ENCODE assay signal across 20 mouse cellular contexts in genomic region chr9:117016605-117017319, GRCm38 (mm10).
DNase-seq lines count a peak whose midpoint lies in the region; ATAC-seq and TF ChIP-seq lines count a peak whose summit lies in the region.
"Had no signal": no experiment of that assay in that cellular context is flagged by ENCODE, and none has a peak within 500 bp of the region (broad histone marks: within the 10 kb centered on the region; RNA-seq: fewer than 3 reads in every experiment).

No protein-coding gene starts in this region.

- CTCF ChIA-PET in Patski (lab: Charles Lee): no interaction called here

- H3K27me3 ChIP-seq in megakaryocyte, embryonic 14.5 days (replicated peaks): no peaks in the 10 kb centered on the region
- H3K27me3 ChIP-seq in Patski: no peaks in the 10 kb centered on the region
- no peaks in the 10 kb centered on the region for H3K27me3 ChIP-seq in intestine, embryonic 15.5 days (replicated peaks)
- H3K27me3 ChIP-seq in stomach, postnatal 0 days (ENCODE audit: control insufficient read depth, insufficient read depth, low read length): no peaks in the 10 kb centered on the region
- H3K27me3 ChIP-seq: embryonic facial prominence, embryonic 15.5 days had no signal

- peak; percentile 25 for DNase-seq in Patski (ENCODE audit: low read depth, low spot score)
- DNase-seq in stomach, postnatal 0 days (ENCODE audit: low spot score): peak; percentile 60
- no peak for DNase-seq in cerebellum, postnatal 36 days
- DNase-seq in adrenal gland, postnatal 14 days: no peak
- DNase-seq: adrenal gland, adult 8-10 months; cerebellum, adult 8-10 months; embryo, embryonic 11 days; gastrocnemius, postnatal 25 days; liver; liver, postnatal 0 days; thymus, adult 2 months had no signal

- WGBS in intestine, embryonic 15.5 days: 84% methylated on average over 9 of the region's 9 CpGs
- 69% methylated on average over 9 of the region's 9 CpGs for WGBS in stomach, postnatal 0 days

- peak overlapping the region; percentile 33 for H3K4me3 ChIP-seq in megakaryocyte, embryonic 14.5 days (replicated peaks)
- no peak overlapping the region for H3K4me3 ChIP-seq in intestine, embryonic 15.5 days (replicated peaks)
- H3K4me3 ChIP-seq in stomach, postnatal 0 days (ENCODE audit: low read depth, low read length): no peak overlapping the region
- H3K4me3 ChIP-seq: embryonic facial prominence, embryonic 15.5 days; layer of hippocampus, adult 2 months had no signal

- in situ Hi-C loops in Patski (cut with MboI; ENCODE audit: low pct_unique_long_range_greater_than_20kb): no loop called here

- POLR2A ChIA-PET in Patski (lab: Charles Lee): no interaction called here

- TF ChIP-seq EP300 in stomach, postnatal 0 days (optimal IDR thresholded peaks at IDR 0.05): no peak

- no peak for TF ChIP-seq CTCF in Patski (IDR thresholded peaks at IDR 0.05)
- no peak for TF ChIP-seq CTCF in stomach, postnatal 0 days (IDR thresholded peaks at IDR 0.05; ENCODE audit: low read depth)

- no peaks in the 10 kb centered on the region for H3K36me3 ChIP-seq in megakaryocyte, embryonic 14.5 days (replicated peaks; ENCODE audit: low read length)
- no peaks in the 10 kb centered on the region for H3K36me3 ChIP-seq in intestine, embryonic 15.5 days
- no peaks in the 10 kb centered on the region for H3K36me3 ChIP-seq in stomach, postnatal 0 days (ENCODE audit: control insufficient read depth, insufficient read depth, low read length)
- H3K36me3 ChIP-seq: embryonic facial prominence, embryonic 15.5 days; G1E had no signal

- H3K9ac ChIP-seq in intestine, embryonic 15.5 days: no peak overlapping the region
- no peak overlapping the region for H3K9ac ChIP-seq in stomach, postnatal 0 days (ENCODE audit: low read length)
- H3K9ac ChIP-seq: embryonic facial prominence, embryonic 15.5 days; liver, postnatal 0 days had no signal

- H3K4me2 ChIP-seq in intestine, embryonic 15.5 days (replicated peaks): no peak overlapping the region
- no peak overlapping the region for H3K4me2 ChIP-seq in stomach, postnatal 0 days (replicated peaks; ENCODE audit: low read depth)
- H3K4me2 ChIP-seq: embryonic facial prominence, embryonic 15.5 days; heart, embryonic 11.5 days had no signal

- no peak overlapping the region for H3K27ac ChIP-seq in intestine, embryonic 15.5 days
- peak overlapping the region; percentile 14 for H3K27ac ChIP-seq in stomach, postnatal 0 days (replicated peaks)
- H3K27ac ChIP-seq: embryonic facial prominence, embryonic 15.5 days; layer of hippocampus, adult 2 months had no signal

- peaks cover 78% of the 10 kb centered on the region for H3K9me3 ChIP-seq in megakaryocyte, embryonic 14.5 days
- no peaks in the 10 kb centered on the region for H3K9me3 ChIP-seq in intestine, embryonic 15.5 days
- no peaks in the 10 kb centered on the region for H3K9me3 ChIP-seq in stomach, postnatal 0 days (ENCODE audit: control insufficient read depth, low read length)
- H3K9me3 ChIP-seq: embryonic facial prominence, embryonic 15.5 days had no signal

- no peaks in the 10 kb centered on the region for H3K4me1 ChIP-seq in megakaryocyte, embryonic 14.5 days
- 0 out of 2 replicates have a peak, but pooled peaks cover 5% of the 10 kb centered on the region for H3K4me1 ChIP-seq in intestine, embryonic 15.5 days (replicated peaks)
- 0 out of 2 replicates have a peak, but pooled peaks cover 4% of the 10 kb centered on the region for H3K4me1 ChIP-seq in stomach, postnatal 0 days (replicated peaks; ENCODE audit: control insufficient read depth, insufficient read depth)

- no peak for ATAC-seq in megakaryocyte, adult 5-6 weeks (ENCODE audit: poor library complexity, severe bottlenecking)
- peak; percentile 89 for ATAC-seq in Patski
- ATAC-seq in intestine, embryonic 15.5 days: 0 out of 2 replicates have a peak, but pooled peaks have one; percentile 35
- peak; percentile 95 for ATAC-seq in stomach, postnatal 0 days (ENCODE audit: low FRiP score, low TSS enrichment)
- ATAC-seq: CD4-positive, CD25-positive, alpha-beta regulatory T cell, adult 4 months; liver, postnatal 0 days; midbrain, embryonic 16.5 days had no signal

Comparison
In these comparisons a context has a peak if more than half of its experiments do, and no peak if none do; other contexts are left out.
1. DNase-seq: peak in Patski (single experiment) and stomach, postnatal 0 days (single experiment); none in cerebellum, postnatal 36 days (0 of 2) and adrenal gland, postnatal 14 days (single experiment).